Mouse (Mus musculus): ENCODE results near the gene Rassf2. TPM values are rescaled to one million over a fixed set of nuclear protein-coding genes. Genes with fewer than 3 reads are reported as not detected.

The Rassf2 gene
- polyA plus RNA-seq, 1 experiment from 2014 or later = 32.6 TPM

DNA sequence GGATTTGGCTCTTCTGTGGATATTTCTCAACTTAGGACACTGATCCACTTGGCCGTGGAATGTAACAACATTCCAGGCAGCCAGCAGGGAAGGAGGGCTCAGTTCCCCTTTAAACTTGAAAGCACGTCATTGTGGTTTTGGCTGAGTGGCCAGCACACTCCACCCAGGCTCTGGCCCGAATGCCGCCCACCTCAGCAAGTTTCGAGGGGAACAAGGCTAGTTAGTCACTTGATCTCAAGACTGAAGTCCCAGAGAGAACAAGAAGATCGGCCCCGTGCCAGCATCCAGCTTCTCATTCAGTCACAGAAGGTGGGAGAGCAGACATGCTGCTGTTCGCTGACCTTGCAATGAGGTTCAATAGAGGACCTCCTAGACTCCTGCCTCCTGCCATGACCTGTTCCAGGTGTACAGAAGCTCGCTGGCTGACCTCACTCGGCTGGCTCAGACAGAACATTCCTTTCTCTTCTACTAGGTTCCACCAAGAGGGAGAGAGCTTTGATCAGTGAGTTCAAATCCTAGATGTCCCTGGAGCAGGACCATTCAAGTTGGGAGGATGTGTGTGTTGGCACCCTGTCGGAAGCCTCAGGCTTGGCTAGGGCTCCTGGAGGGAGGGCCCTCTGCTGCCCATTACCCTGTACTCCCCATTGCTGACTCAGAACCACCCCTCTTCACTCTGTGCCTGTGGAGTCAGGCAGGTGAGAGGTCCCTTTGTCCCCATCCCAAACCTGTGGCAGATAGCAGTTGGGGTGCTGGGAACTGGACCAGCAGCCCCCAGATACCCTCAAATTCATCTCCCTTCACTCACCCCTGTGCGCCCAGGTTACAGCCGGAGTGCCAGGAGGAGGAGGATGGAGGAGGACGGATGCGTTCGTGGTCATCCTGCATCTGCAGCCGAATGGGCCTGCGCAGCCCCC is 23.2 kb downstream of the Rassf2 start:
- H3K9ac ChIP-seq (replicated peaks; ENCODE audit: low read length) = no peak overlapping the region
- no peak overlapping the region for H3K27ac ChIP-seq (replicated peaks; ENCODE audit: low read depth, low read length)
- no peaks in the 10 kb centered on the region for H3K9me3 ChIP-seq (ENCODE audit: control insufficient read depth, low read length)
- WGBS = 89% methylated on average over 18 of the region's 18 CpGs
- H3K4me1 ChIP-seq (ENCODE audit: control insufficient read depth, insufficient read depth, low read length) = no peaks in the 10 kb centered on the region
- H3K36me3 ChIP-seq (ENCODE audit: control insufficient read depth, insufficient read depth, low read length) = peaks cover 89% of the 10 kb centered on the region
- ATAC-seq (ENCODE audit: low FRiP score, low TSS enrichment) = no peak
- no peak overlapping the region for H3K4me2 ChIP-seq (ENCODE audit: low read length)
- DNase-seq = no peak
- H3K27me3 ChIP-seq (ENCODE audit: control insufficient read depth, insufficient read depth, low read length) = no peaks in the 10 kb centered on the region
- no peak overlapping the region for H3K4me3 ChIP-seq (replicated peaks; ENCODE audit: low read depth, low read length)

DNA sequence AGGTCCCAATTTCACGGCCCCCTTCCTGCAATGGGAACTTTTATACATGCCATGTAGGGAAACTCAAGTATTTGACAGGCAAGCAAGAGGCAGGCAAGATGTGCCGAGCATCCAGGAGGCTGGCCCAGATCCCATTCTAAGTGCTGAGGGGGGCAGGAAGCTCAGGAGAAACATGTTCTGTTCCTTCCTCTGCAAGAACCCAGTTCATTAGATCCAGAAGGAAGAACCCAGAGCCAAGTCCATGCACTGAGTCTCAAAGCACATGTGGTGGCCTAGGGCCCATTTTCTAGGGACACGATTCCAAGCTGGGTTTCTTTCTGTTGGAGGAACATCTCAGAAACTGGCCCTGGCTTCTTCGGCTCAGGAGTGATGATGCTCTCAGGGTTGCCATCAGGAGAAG is 24.6 kb downstream of the Rassf2 start:
- Histone ChIP-seq H3K4me2 (ENCODE audit: low read length) (no peak overlapping the region), H3K27ac (replicated peaks; ENCODE audit: low read depth, low read length) (no peak overlapping the region), H3K27me3 (ENCODE audit: control insufficient read depth, insufficient read depth, low read length) (no peaks in the 10 kb centered on the region), H3K4me1 (ENCODE audit: control insufficient read depth, insufficient read depth, low read length) (no peaks in the 10 kb centered on the region), H3K9me3 (ENCODE audit: control insufficient read depth, low read length) (no peaks in the 10 kb centered on the region), H3K9ac (replicated peaks; ENCODE audit: low read length) (no peak overlapping the region), H3K36me3 (ENCODE audit: control insufficient read depth, insufficient read depth, low read length) (peaks cover 84% of the 10 kb centered on the region), H3K4me3 (replicated peaks; ENCODE audit: low read depth, low read length) (no peak overlapping the region)
- 94% methylated on average over 4 of the region's 4 CpGs for WGBS
- ATAC-seq (ENCODE audit: low FRiP score, low TSS enrichment) (no peak), DNase-seq (no peak)

DNA sequence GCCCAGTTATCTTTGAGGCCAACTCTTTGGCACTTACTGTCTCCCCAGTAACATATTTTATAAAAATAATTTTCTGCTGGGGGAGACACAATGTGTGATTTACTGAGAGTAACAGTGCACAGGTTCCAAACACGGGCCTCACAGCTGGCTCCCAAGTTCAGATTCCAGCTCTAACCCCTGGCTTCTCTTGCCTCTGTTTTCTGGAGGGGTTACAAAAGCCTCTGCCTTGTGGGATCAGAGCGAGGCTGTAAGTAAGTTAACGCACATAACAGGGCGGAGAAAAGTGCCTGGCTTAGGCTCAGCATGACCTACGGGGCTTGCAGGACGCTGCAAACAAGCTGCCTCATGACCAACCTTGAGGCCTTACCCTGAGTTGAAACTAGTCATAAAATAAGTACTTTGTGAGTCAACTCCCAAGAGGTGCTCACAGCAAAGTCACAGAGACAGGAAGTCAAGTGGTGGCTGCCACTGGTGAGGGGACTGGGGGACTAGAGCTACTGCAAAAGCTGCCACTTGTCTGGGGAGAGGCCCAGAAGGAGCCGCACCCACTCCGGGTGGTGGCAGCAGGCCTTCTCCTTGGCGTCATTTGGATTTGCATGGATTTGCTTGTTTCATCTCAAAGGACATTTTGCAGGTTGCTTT is 25.4 kb downstream of the Rassf2 start:
- Histone ChIP-seq H3K9me3 (ENCODE audit: control insufficient read depth, low read length) (no peaks in the 10 kb centered on the region), H3K4me1 (ENCODE audit: control insufficient read depth, insufficient read depth, low read length) (no peaks in the 10 kb centered on the region), H3K27ac (replicated peaks; ENCODE audit: low read depth, low read length) (no peak overlapping the region), H3K27me3 (ENCODE audit: control insufficient read depth, insufficient read depth, low read length) (no peaks in the 10 kb centered on the region), H3K9ac (replicated peaks; ENCODE audit: low read length) (no peak overlapping the region), H3K4me2 (ENCODE audit: low read length) (no peak overlapping the region), H3K36me3 (ENCODE audit: control insufficient read depth, insufficient read depth, low read length) (peaks cover 84% of the 10 kb centered on the region), H3K4me3 (replicated peaks; ENCODE audit: low read depth, low read length) (no peak overlapping the region)
- WGBS = 84% methylated on average over 9 of the region's 9 CpGs
- no peak for DNase-seq
- ATAC-seq (ENCODE audit: low FRiP score, low TSS enrichment) = no peak

DNA sequence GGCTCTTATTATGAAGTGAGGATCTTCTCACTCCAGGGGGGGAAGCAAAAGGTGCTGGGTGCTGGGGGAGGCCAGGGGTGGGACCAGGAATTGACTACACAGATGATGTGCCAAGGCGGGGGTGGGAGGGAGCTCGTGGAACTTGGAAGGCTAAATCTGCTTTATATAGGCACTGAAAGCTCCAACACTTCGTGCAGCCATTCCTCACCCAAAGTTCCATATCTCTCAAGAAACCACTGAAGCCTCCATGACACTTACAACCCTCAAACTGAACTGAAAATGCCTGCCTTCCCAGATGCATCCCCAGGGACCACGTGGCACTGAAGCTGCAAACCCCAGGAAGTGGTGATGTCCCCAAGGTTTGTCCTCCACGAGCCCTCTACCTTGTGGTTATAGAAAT is 26.1 kb downstream of the Rassf2 start:
- no peak for DNase-seq
- H3K27ac ChIP-seq (replicated peaks; ENCODE audit: low read depth, low read length) = no peak overlapping the region
- H3K9ac ChIP-seq (replicated peaks; ENCODE audit: low read length) = no peak overlapping the region
- peaks cover 82% of the 10 kb centered on the region for H3K36me3 ChIP-seq (ENCODE audit: control insufficient read depth, insufficient read depth, low read length)
- H3K4me2 ChIP-seq (ENCODE audit: low read length) = no peak overlapping the region
- 87% methylated on average over 5 of the region's 5 CpGs for WGBS
- H3K27me3 ChIP-seq (ENCODE audit: control insufficient read depth, insufficient read depth, low read length) = no peaks in the 10 kb centered on the region
- H3K9me3 ChIP-seq (ENCODE audit: control insufficient read depth, low read length) = no peaks in the 10 kb centered on the region
- no peak for ATAC-seq (ENCODE audit: low FRiP score, low TSS enrichment)
- H3K4me1 ChIP-seq (ENCODE audit: control insufficient read depth, insufficient read depth, low read length) = no peaks in the 10 kb centered on the region
- H3K4me3 ChIP-seq (replicated peaks; ENCODE audit: low read depth, low read length) = no peak overlapping the region

- H3K27me3 ChIP-seq (ENCODE audit: control insufficient read depth, insufficient read depth, low read length) = no peaks in the 10 kb centered on the region
- H3K27ac ChIP-seq (replicated peaks; ENCODE audit: low read depth, low read length) = no peak overlapping the region
- ATAC-seq (ENCODE audit: low FRiP score, low TSS enrichment) (no peak), DNase-seq (no peak)
- no peak overlapping the region for H3K4me2 ChIP-seq (ENCODE audit: low read length)
- no peaks in the 10 kb centered on the region for H3K4me1 ChIP-seq (ENCODE audit: control insufficient read depth, insufficient read depth, low read length)
- no peak overlapping the region for H3K9ac ChIP-seq (replicated peaks; ENCODE audit: low read length)
- no peak overlapping the region for H3K4me3 ChIP-seq (replicated peaks; ENCODE audit: low read depth, low read length)
- H3K36me3 ChIP-seq (ENCODE audit: control insufficient read depth, insufficient read depth, low read length) = peaks cover 68% of the 10 kb centered on the region
- H3K9me3 ChIP-seq (ENCODE audit: control insufficient read depth, low read length) = no peaks in the 10 kb centered on the region
- 95% methylated on average over 13 of the region's 13 CpGs for WGBS
Observed at GRCm38 (mm10) chr2:132001696-132002334, 28.2 kb downstream of the Rassf2 start.

GRCm38 (mm10) chr2:131997356-131997755 is 32.7 kb downstream of the Rassf2 start:
- DNase-seq = no peak
- 53% methylated on average over 5 of the region's 5 CpGs for WGBS
- no peak overlapping the region for H3K27ac ChIP-seq (replicated peaks; ENCODE audit: low read depth, low read length)
- no peaks in the 10 kb centered on the region for H3K9me3 ChIP-seq (ENCODE audit: control insufficient read depth, low read length)
- H3K9ac ChIP-seq (replicated peaks; ENCODE audit: low read length) = no peak overlapping the region
- no peak overlapping the region for H3K4me2 ChIP-seq (ENCODE audit: low read length)
- H3K4me3 ChIP-seq (replicated peaks; ENCODE audit: low read depth, low read length) = no peak overlapping the region
- peaks cover 54% of the 10 kb centered on the region for H3K36me3 ChIP-seq (ENCODE audit: control insufficient read depth, insufficient read depth, low read length)
- H3K4me1 ChIP-seq (ENCODE audit: control insufficient read depth, insufficient read depth, low read length) = no peaks in the 10 kb centered on the region
- no peak for ATAC-seq (ENCODE audit: low FRiP score, low TSS enrichment)
- no peaks in the 10 kb centered on the region for H3K27me3 ChIP-seq (ENCODE audit: control insufficient read depth, insufficient read depth, low read length)

DNA sequence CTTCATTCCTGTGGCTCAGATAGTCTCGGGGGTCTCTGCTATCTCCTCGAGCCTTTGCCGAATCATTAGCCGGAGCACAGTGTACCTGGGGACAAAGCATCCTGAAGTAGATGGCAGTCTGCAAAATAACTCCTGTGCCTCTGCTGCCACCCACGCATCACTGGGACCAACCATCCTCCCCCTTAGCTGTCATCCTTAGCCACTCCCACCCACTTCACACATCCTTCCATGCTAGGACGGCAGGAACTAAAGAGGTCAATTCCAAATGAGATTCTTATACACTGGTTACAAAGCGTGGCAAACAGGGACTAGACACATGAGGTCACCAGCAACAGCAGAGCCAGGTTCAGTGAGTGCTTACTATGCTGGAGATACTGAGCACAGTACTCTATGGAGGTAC is 33.7 kb downstream of the Rassf2 start:
- H3K9ac ChIP-seq (replicated peaks; ENCODE audit: low read length) = no peak overlapping the region
- no peak overlapping the region for H3K4me2 ChIP-seq (ENCODE audit: low read length)
- ATAC-seq (ENCODE audit: low FRiP score, low TSS enrichment) = no peak
- H3K4me3 ChIP-seq (replicated peaks; ENCODE audit: low read depth, low read length) = no peak overlapping the region
- no peak overlapping the region for H3K27ac ChIP-seq (replicated peaks; ENCODE audit: low read depth, low read length)
- 88% methylated on average over 7 of the region's 7 CpGs for WGBS
- H3K9me3 ChIP-seq (ENCODE audit: control insufficient read depth, low read length) = no peaks in the 10 kb centered on the region
- H3K27me3 ChIP-seq (ENCODE audit: control insufficient read depth, insufficient read depth, low read length) = no peaks in the 10 kb centered on the region
- peaks cover 45% of the 10 kb centered on the region for H3K36me3 ChIP-seq (ENCODE audit: control insufficient read depth, insufficient read depth, low read length)
- H3K4me1 ChIP-seq (ENCODE audit: control insufficient read depth, insufficient read depth, low read length) = no peaks in the 10 kb centered on the region
- DNase-seq = no peak

GRCm38 (mm10) chr2:131995742-131996141 is 34.3 kb downstream of the Rassf2 start:
- Histone ChIP-seq H3K4me3 (replicated peaks; ENCODE audit: low read depth, low read length) (no peak overlapping the region), H3K27me3 (ENCODE audit: control insufficient read depth, insufficient read depth, low read length) (no peaks in the 10 kb centered on the region), H3K4me2 (ENCODE audit: low read length) (no peak overlapping the region), H3K36me3 (ENCODE audit: control insufficient read depth, insufficient read depth, low read length) (peaks cover 41% of the 10 kb centered on the region), H3K9ac (replicated peaks; ENCODE audit: low read length) (no peak overlapping the region), H3K4me1 (ENCODE audit: control insufficient read depth, insufficient read depth, low read length) (no peaks in the 10 kb centered on the region), H3K27ac (replicated peaks; ENCODE audit: low read depth, low read length) (no peak overlapping the region), H3K9me3 (ENCODE audit: control insufficient read depth, low read length) (no peaks in the 10 kb centered on the region)
- WGBS = 94% methylated on average over 12 of the region's 12 CpGs
- ATAC-seq (ENCODE audit: low FRiP score, low TSS enrichment) = no peak
- DNase-seq = no peak
